Mouse (Mus musculus) CH12.LX (cell line): ENCODE measurements at regions not wholly inside any gene's neighbourhood (a gene's known extent, or its start where the extent isn't known, plus 50 kb on each side); places are given as distances from the start of the nearest gene placed in this dataset.

Experiments
- CTCF ChIP-seq, 2 experiments: IDR thresholded peaks in 1 of 2; conservative IDR thresholded peaks in 1 of 2; 2 replicates each; pipeline ENCODE4 v1.5.1; 2011 to 2012; ENCODE audit warnings: low read depth in 2 of 2, low read length in 2 of 2, improper control_type of control experiment in 1 of 2, inconsistent platforms in 1 of 2, mild to moderate bottlenecking in 1 of 2, moderate library complexity in 1 of 2
- E2F4 ChIP-seq: IDR thresholded peaks from 2 replicates; pipeline ENCODE4 v1.6.1; 2011; ENCODE audit warnings: low read depth, low read length, improper control_type of control experiment; ENCODE audit not compliant: insufficient replicate concordance
- JUN ChIP-seq: IDR thresholded peaks from 2 replicates; pipeline ENCODE4 v1.6.1; 2011; ENCODE audit warnings: low read depth, mild to moderate bottlenecking, low read length, improper control_type of control experiment, moderate library complexity; ENCODE audit not compliant: insufficient read depth
- MAX ChIP-seq: IDR thresholded peaks from 2 replicates; pipeline ENCODE4 v1.6.1; 2011; ENCODE audit warnings: low read length, improper control_type of control experiment
- POLR2A ChIP-seq: IDR thresholded peaks from 2 replicates; pipeline ENCODE4 v1.6.1; 2011; ENCODE audit warnings: low read depth, mild to moderate bottlenecking, improper control_type of control experiment, low read length
- RCOR1 ChIP-seq: conservative IDR thresholded peaks from 2 replicates; pipeline ENCODE4 v1.6.1; 2012; ENCODE audit warnings: low read depth, mild to moderate bottlenecking, inconsistent platforms, low read length, improper control_type of control experiment
- ZNF384 ChIP-seq: IDR thresholded peaks from 2 replicates; pipeline ENCODE4 v1.6.1; 2012; ENCODE audit warnings: low read depth, low read length, improper control_type of control experiment, inconsistent platforms

DNA sequence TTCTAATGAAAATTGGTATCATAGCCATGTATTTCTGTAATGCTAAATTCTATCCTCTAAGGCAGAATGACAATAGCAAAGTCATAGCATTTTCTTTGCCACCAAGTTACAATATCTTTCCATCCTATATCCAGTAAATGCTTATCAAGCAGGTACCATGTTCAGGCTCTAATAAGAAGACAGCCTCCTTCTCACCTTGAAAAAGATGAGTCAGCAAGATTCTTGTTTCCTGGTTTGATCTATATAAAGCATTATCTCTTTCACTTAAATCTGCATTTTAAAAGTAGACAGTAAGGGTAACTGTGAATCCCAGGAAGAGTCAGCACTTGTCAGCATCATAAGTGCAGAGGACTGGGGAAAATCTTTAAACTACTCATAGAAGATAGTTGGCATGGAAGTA, 298.2 kb upstream of the Thrb start:
- TF ChIP-seq CTCF (conservative IDR thresholded peaks at IDR 0.05 in 1 of 2, IDR thresholded peaks at IDR 0.05 in 1 of 2; ENCODE audit: low read depth in 2 of 2, low read length in 2 of 2) (no peak), MAX (no peak), RCOR1 (no peak), ZNF384 (no peak), POLR2A (no peak), E2F4 (no peak), JUN (no peak)
